Mouse (Mus musculus): ENCODE measurements at regions not wholly inside any gene's neighbourhood (a gene's known extent, or its start where the extent isn't known, plus 50 kb on each side); places are given as distances from the start of the nearest gene placed in this dataset.

GRCm38 (mm10) chr4:95402273-95402672 lies 155.0 kb upstream of the Fggy start:
- H3K9ac ChIP-seq (ENCODE audit: low read depth, low read length): no peak overlapping the region
- H3K4me3 ChIP-seq (ENCODE audit: low read depth, low read length): no peak overlapping the region
- ATAC-seq (ENCODE audit: low FRiP score) (no peak), DNase-seq (ENCODE audit: low spot score) (no peak)
- H3K4me2 ChIP-seq (replicated peaks; ENCODE audit: low read depth, low read length): no peak overlapping the region
- no peaks in the 10 kb centered on the region for H3K9me3 ChIP-seq (ENCODE audit: control insufficient read depth, low read length)
- 90% methylated on average over 6 of the region's 6 CpGs for WGBS
- H3K27me3 ChIP-seq (ENCODE audit: control insufficient read depth, insufficient read depth, low read length): no peaks in the 10 kb centered on the region
- H3K36me3 ChIP-seq (ENCODE audit: control insufficient read depth, insufficient read depth, low read length): no peaks in the 10 kb centered on the region
- H3K27ac ChIP-seq (ENCODE audit: low read depth, low read length): no peak overlapping the region
- no peaks in the 10 kb centered on the region for H3K4me1 ChIP-seq (replicated peaks; ENCODE audit: control insufficient read depth, insufficient read depth, low read length)

GRCm38 (mm10) chr4:95417075-95417474 lies 140.2 kb upstream of the Fggy start:
- Histone ChIP-seq H3K9me3 (ENCODE audit: control insufficient read depth, low read length) (no peaks in the 10 kb centered on the region), H3K4me3 (ENCODE audit: low read depth, low read length) (no peak overlapping the region), H3K4me2 (replicated peaks; ENCODE audit: low read depth, low read length) (no peak overlapping the region), H3K27me3 (ENCODE audit: control insufficient read depth, insufficient read depth, low read length) (no peaks in the 10 kb centered on the region), H3K9ac (ENCODE audit: low read depth, low read length) (no peak overlapping the region), H3K4me1 (replicated peaks; ENCODE audit: control insufficient read depth, insufficient read depth, low read length) (no peaks in the 10 kb centered on the region), H3K27ac (ENCODE audit: low read depth, low read length) (no peak overlapping the region), H3K36me3 (ENCODE audit: control insufficient read depth, insufficient read depth, low read length) (no peaks in the 10 kb centered on the region)
- WGBS: 39% methylated on average over 2 of the region's 2 CpGs
- no peak for DNase-seq (ENCODE audit: low spot score)
- no peak for ATAC-seq (ENCODE audit: low FRiP score)

GRCm38 (mm10) chr4:95426563-95426962 lies 130.7 kb upstream of the Fggy start:
- H3K36me3 ChIP-seq (ENCODE audit: control insufficient read depth, insufficient read depth, low read length): no peaks in the 10 kb centered on the region
- WGBS: 60% methylated on average over 1 of the region's 1 CpGs
- ATAC-seq (ENCODE audit: low FRiP score): no peak
- no peaks in the 10 kb centered on the region for H3K4me1 ChIP-seq (replicated peaks; ENCODE audit: control insufficient read depth, insufficient read depth, low read length)
- H3K27ac ChIP-seq (ENCODE audit: low read depth, low read length): no peak overlapping the region
- H3K27me3 ChIP-seq (ENCODE audit: control insufficient read depth, insufficient read depth, low read length): no peaks in the 10 kb centered on the region
- no peak overlapping the region for H3K4me2 ChIP-seq (replicated peaks; ENCODE audit: low read depth, low read length)
- H3K9me3 ChIP-seq (ENCODE audit: control insufficient read depth, low read length): no peaks in the 10 kb centered on the region
- DNase-seq (ENCODE audit: low spot score): no peak
- no peak overlapping the region for H3K9ac ChIP-seq (ENCODE audit: low read depth, low read length)
- no peak overlapping the region for H3K4me3 ChIP-seq (ENCODE audit: low read depth, low read length)

DNA sequence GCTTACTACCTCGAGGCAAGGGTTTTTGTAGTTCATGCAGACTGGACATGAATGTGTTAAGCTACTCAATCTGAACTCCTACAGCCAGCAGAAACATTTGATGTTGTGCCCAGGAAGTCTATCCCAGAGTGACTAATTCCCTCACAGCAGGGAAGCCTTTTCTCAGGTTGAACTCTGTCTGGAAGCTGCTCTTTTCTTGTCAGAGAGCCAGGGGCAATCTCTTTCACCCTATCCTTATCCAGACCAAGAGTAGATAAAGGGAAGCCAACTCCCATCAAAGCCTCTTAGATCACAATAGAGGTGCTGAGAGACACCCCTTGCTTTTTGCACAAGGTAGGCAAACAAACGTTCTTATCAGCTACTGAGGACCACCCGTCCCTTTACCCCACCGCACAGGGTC lies 122.8 kb upstream of the Fggy start:
- no peak for ATAC-seq (ENCODE audit: low FRiP score)
- Histone ChIP-seq H3K4me2 (replicated peaks; ENCODE audit: low read depth, low read length) (no peak overlapping the region), H3K36me3 (ENCODE audit: control insufficient read depth, insufficient read depth, low read length) (no peaks in the 10 kb centered on the region), H3K4me3 (ENCODE audit: low read depth, low read length) (no peak overlapping the region), H3K27ac (ENCODE audit: low read depth, low read length) (no peak overlapping the region), H3K9ac (ENCODE audit: low read depth, low read length) (no peak overlapping the region), H3K27me3 (ENCODE audit: control insufficient read depth, insufficient read depth, low read length) (no peaks in the 10 kb centered on the region), H3K9me3 (ENCODE audit: control insufficient read depth, low read length) (no peaks in the 10 kb centered on the region), H3K4me1 (replicated peaks; ENCODE audit: control insufficient read depth, insufficient read depth, low read length) (no peaks in the 10 kb centered on the region)
- 46% methylated on average over 4 of the region's 4 CpGs for WGBS
- DNase-seq (ENCODE audit: low spot score): no peak

DNA sequence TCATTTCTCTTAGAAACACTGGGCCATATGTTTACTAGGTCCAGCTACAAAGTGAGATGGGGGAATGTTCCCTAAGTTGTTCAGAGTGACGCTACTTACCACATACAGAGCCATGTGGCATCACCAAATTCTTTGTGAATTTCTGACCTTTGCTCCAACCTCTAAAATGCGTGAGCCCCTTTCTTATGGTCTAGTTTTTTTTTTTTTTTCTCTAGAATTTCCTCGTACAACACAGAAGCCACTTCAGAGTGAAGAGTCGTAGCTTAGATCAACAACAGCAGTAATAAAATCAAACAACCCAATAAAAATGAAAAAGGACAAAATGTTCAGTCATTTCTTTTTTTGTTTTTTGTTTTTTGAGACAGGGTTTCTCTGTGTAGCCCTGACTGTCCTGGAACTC lies 122.2 kb upstream of the Fggy start:
- Histone ChIP-seq H3K27ac (ENCODE audit: low read depth, low read length) (no peak overlapping the region), H3K4me1 (replicated peaks; ENCODE audit: control insufficient read depth, insufficient read depth, low read length) (no peaks in the 10 kb centered on the region), H3K36me3 (ENCODE audit: control insufficient read depth, insufficient read depth, low read length) (no peaks in the 10 kb centered on the region), H3K4me2 (replicated peaks; ENCODE audit: low read depth, low read length) (no peak overlapping the region), H3K4me3 (ENCODE audit: low read depth, low read length) (no peak overlapping the region), H3K9me3 (ENCODE audit: control insufficient read depth, low read length) (no peaks in the 10 kb centered on the region), H3K27me3 (ENCODE audit: control insufficient read depth, insufficient read depth, low read length) (no peaks in the 10 kb centered on the region), H3K9ac (ENCODE audit: low read depth, low read length) (no peak overlapping the region)
- DNase-seq (ENCODE audit: low spot score): no peak
- 55% methylated on average over 4 of the region's 4 CpGs for WGBS
- no peak for ATAC-seq (ENCODE audit: low FRiP score)

DNA sequence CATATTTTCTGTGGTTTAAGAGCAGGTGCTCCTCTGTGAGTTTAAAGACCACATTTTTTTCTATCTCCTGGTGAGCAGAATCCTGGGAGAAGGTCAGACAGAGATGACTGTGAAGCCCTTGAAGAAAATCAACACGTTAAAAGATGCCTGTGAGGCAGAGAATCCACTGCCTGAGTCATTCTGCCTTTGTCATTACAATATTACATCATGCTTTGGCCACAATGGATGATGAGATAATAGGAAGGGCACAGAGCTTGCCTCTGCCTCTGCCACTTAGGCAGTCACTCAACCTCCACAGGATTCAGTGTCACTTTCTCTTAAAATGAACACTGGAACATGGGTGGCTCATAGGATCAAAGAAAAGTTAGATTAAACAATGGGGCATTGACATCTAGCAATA lies 117.5 kb upstream of the Fggy start:
- Histone ChIP-seq H3K4me2 (replicated peaks; ENCODE audit: low read depth, low read length) (no peak overlapping the region), H3K4me1 (replicated peaks; ENCODE audit: control insufficient read depth, insufficient read depth, low read length) (no peaks in the 10 kb centered on the region), H3K9ac (ENCODE audit: low read depth, low read length) (no peak overlapping the region), H3K4me3 (ENCODE audit: low read depth, low read length) (no peak overlapping the region), H3K9me3 (ENCODE audit: control insufficient read depth, low read length) (no peaks in the 10 kb centered on the region), H3K27me3 (ENCODE audit: control insufficient read depth, insufficient read depth, low read length) (no peaks in the 10 kb centered on the region), H3K36me3 (ENCODE audit: control insufficient read depth, insufficient read depth, low read length) (no peaks in the 10 kb centered on the region), H3K27ac (ENCODE audit: low read depth, low read length) (no peak overlapping the region)
- 31% methylated on average over 1 of the region's 1 CpGs for WGBS
- ATAC-seq (ENCODE audit: low FRiP score) (no peak), DNase-seq (ENCODE audit: low spot score) (no peak)

GRCm38 (mm10) chr4:95443854-95444811 lies 113.2 kb upstream of the Fggy start:
- H3K9ac ChIP-seq (ENCODE audit: low read depth, low read length): no peak overlapping the region

DNA sequence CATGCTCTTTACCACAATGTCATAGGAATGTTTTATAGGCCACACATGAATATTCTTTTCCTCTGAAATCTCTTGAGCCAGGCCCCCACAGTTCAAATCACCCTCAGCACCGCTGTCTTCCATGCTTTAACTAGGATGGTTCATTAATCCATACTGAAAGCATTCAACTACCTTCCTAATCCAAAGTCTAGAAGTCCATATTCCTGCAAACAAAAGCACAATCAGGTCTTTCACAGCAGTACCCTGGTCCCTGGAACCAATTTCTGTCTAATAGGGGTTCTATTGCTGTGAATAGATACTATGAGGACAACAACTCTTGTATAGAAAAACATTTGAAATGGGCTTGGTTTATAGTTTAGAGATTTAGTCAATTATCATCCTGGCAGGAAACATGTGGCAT lies 107.0 kb upstream of the Fggy start:
- no peaks in the 10 kb centered on the region for H3K9me3 ChIP-seq (ENCODE audit: control insufficient read depth, low read length)
- H3K9ac ChIP-seq (ENCODE audit: low read depth, low read length): no peak overlapping the region
- 89% methylated on average over 1 of the region's 1 CpGs for WGBS
- no peaks in the 10 kb centered on the region for H3K4me1 ChIP-seq (replicated peaks; ENCODE audit: control insufficient read depth, insufficient read depth, low read length)
- no peaks in the 10 kb centered on the region for H3K27me3 ChIP-seq (ENCODE audit: control insufficient read depth, insufficient read depth, low read length)
- no peak overlapping the region for H3K4me3 ChIP-seq (ENCODE audit: low read depth, low read length)
- H3K27ac ChIP-seq (ENCODE audit: low read depth, low read length): no peak overlapping the region
- ATAC-seq (ENCODE audit: low FRiP score) (no peak), DNase-seq (ENCODE audit: low spot score) (no peak)
- H3K4me2 ChIP-seq (replicated peaks; ENCODE audit: low read depth, low read length): no peak overlapping the region
- H3K36me3 ChIP-seq (ENCODE audit: control insufficient read depth, insufficient read depth, low read length): no peaks in the 10 kb centered on the region

More at GRCm38 (mm10) chr4:95443854-95444811, 113.2 kb upstream of the Fggy start:
- Histone ChIP-seq H3K4me1 (replicated peaks; ENCODE audit: control insufficient read depth, insufficient read depth, low read length) (no peaks in the 10 kb centered on the region), H3K9me3 (ENCODE audit: control insufficient read depth, low read length) (no peaks in the 10 kb centered on the region), H3K4me3 (ENCODE audit: low read depth, low read length) (no peak overlapping the region), H3K4me2 (replicated peaks; ENCODE audit: low read depth, low read length) (no peak overlapping the region), H3K36me3 (ENCODE audit: control insufficient read depth, insufficient read depth, low read length) (no peaks in the 10 kb centered on the region), H3K27me3 (ENCODE audit: control insufficient read depth, insufficient read depth, low read length) (no peaks in the 10 kb centered on the region), H3K27ac (ENCODE audit: low read depth, low read length) (no peak overlapping the region)
- no peak for ATAC-seq (ENCODE audit: low FRiP score)
- no peak for DNase-seq (ENCODE audit: low spot score)
- 67% methylated on average over 12 of the region's 12 CpGs for WGBS

DNA sequence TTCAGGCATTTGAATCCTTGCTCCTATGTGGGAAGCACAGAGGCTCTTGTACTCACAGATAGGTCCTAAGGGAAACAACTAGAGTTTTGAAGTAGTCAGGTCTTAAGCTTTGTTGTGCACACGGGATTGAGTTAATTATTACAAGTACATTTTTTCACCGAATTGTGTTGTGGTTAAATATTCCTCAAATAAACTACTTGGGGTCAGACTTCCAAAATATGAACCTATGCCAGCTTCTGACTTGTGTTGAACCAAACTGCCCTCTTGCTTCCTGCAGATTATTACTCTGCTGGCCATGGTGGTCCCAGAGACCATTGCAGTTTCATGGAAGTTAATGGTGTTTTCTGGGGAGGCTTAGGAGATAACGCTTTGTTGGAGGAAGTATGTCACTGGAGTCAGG lies 105.5 kb upstream of the Fggy start:
- H3K27me3 ChIP-seq (ENCODE audit: control insufficient read depth, insufficient read depth, low read length): no peaks in the 10 kb centered on the region
- no peaks in the 10 kb centered on the region for H3K4me1 ChIP-seq (replicated peaks; ENCODE audit: control insufficient read depth, insufficient read depth, low read length)
- H3K4me3 ChIP-seq (ENCODE audit: low read depth, low read length): no peak overlapping the region
- H3K4me2 ChIP-seq (replicated peaks; ENCODE audit: low read depth, low read length): no peak overlapping the region
- H3K9me3 ChIP-seq (ENCODE audit: control insufficient read depth, low read length): no peaks in the 10 kb centered on the region
- ATAC-seq (ENCODE audit: low FRiP score) (no peak), DNase-seq (ENCODE audit: low spot score) (no peak)
- WGBS: 89% methylated on average over 3 of the region's 3 CpGs
- H3K9ac ChIP-seq (ENCODE audit: low read depth, low read length): no peak overlapping the region
- no peak overlapping the region for H3K27ac ChIP-seq (ENCODE audit: low read depth, low read length)
- no peaks in the 10 kb centered on the region for H3K36me3 ChIP-seq (ENCODE audit: control insufficient read depth, insufficient read depth, low read length)
